Mouse (Mus musculus): ENCODE measurements around the gene Zfp629.

Zfp629 gene

GRCm38 (mm10) chr7:127564381-127565150 lies 51.0 kb downstream of the Zfp629 start:
- no peak for DNase-seq (ENCODE audit: low read depth, low spot score)

- DNase-seq (ENCODE audit: low read depth, low spot score), result no peak
These were observed 54.2 kb downstream of the Zfp629 start, which contains the start of gene Tmem265 for GRCm38 (mm10) chr7:127561340-127561858. Gene Tmem265 (plus strand): TSS chr7:127561390.

GRCm38 (mm10) chr7:127560580-127560979 lies 55.0 kb downstream of the Zfp629 start:
- peak; percentile 3 for DNase-seq (ENCODE audit: low read depth, low spot score)
